In genomic region chr3:101130526-101130925, GRCm38 (mm10) we compare ENCODE assay signal across 8 mouse cellular contexts. TPM values are rescaled to one million over a fixed set of nuclear protein-coding genes. Genes with fewer than 3 reads are reported as not detected.
A peak's percentile ranks its signal among the peaks of the same experiment; 100 is the strongest.
DNase-seq lines count a peak whose midpoint lies in the region; ATAC-seq and TF ChIP-seq lines count a peak whose summit lies in the region.

No protein-coding gene starts in this region.

- no peaks in the 10 kb centered on the region for H3K9me3 ChIP-seq in heart, embryonic 16.5 days (replicated peaks; ENCODE audit: control insufficient read depth, low read length)
- H3K9me3 ChIP-seq in limb, embryonic 13.5 days: no peaks in the 10 kb centered on the region

- no peaks in the 10 kb centered on the region for H3K27me3 ChIP-seq in heart, embryonic 16.5 days (ENCODE audit: control insufficient read depth, insufficient read depth, low read length)
- no peaks in the 10 kb centered on the region for H3K27me3 ChIP-seq in limb, embryonic 13.5 days
- H3K27me3 ChIP-seq in myocyte (ENCODE audit: control insufficient read depth, insufficient read depth, insufficient read length): no peaks in the 10 kb centered on the region

- no peak overlapping the region for H3K27ac ChIP-seq in heart, embryonic 16.5 days (ENCODE audit: low read length)
- peak overlapping the region; percentile 58; the same call in 1 of the 2 replicates for H3K27ac ChIP-seq in limb, embryonic 13.5 days

- no peak overlapping the region for H3ac ChIP-seq in myocyte (ENCODE audit: control insufficient read depth, insufficient read length)

- DNase-seq in adrenal gland, adult (ENCODE audit: inconsistent age in 2 of 2, low spot score in 1 of 2): peak; percentile 22 to 46
- DNase-seq in adrenal gland, adult 8-10 months: no peak
- peak; percentile 84 for DNase-seq in embryo, embryonic 11 days
- DNase-seq in layer of hippocampus, adult 9-10 months (ENCODE audit: low spot score): no peak

- no peak for TF ChIP-seq POLR2A in myocyte (IDR thresholded peaks at IDR 0.05; ENCODE audit: insufficient read length, low read depth)

- H3K4me3 ChIP-seq in heart, embryonic 16.5 days (ENCODE audit: low read length): peak overlapping the region; percentile 32
- H3K4me3 ChIP-seq in limb, embryonic 13.5 days: peak overlapping the region; percentile 12; the same call in 1 of the 2 replicates
- no peak overlapping the region for H3K4me3 ChIP-seq in myocyte

- H3K36me3 ChIP-seq in heart, embryonic 16.5 days (ENCODE audit: control insufficient read depth, insufficient read depth): no peaks in the 10 kb centered on the region
- no peaks in the 10 kb centered on the region for H3K36me3 ChIP-seq in limb, embryonic 13.5 days
- H3K36me3 ChIP-seq in myocyte (ENCODE audit: control insufficient read depth, insufficient read depth): no peaks in the 10 kb centered on the region

- peak overlapping the region; percentile 63 for H3K9ac ChIP-seq in heart, embryonic 16.5 days (ENCODE audit: low read length)
- 0 out of 2 replicates have a peak overlapping the region, but pooled peaks have one; percentile 31 for H3K9ac ChIP-seq in limb, embryonic 13.5 days

- ATAC-seq in heart, embryonic 16.5 days (replicated peaks; ENCODE audit: extremely low read depth, insufficient read depth, low FRiP score): peak; percentile 47; the same call in 1 of the 2 replicates
- ATAC-seq in limb, embryonic 13.5 days (ENCODE audit: low FRiP score, low read depth): peak; percentile 84
- ATAC-seq in erythroblast, adult 5-6 weeks (replicated peaks; ENCODE audit: low FRiP score, poor library complexity, severe bottlenecking): no peak

- peak overlapping the region; percentile 58 for H3K4me2 ChIP-seq in heart, embryonic 16.5 days (ENCODE audit: low read depth, low read length)
- H3K4me2 ChIP-seq in limb, embryonic 13.5 days (replicated peaks): peak overlapping the region; percentile 56
- peak overlapping the region; percentile 55 for H3K4me2 ChIP-seq in myocyte (ENCODE audit: low read depth)

- H3K4me1 ChIP-seq in heart, embryonic 16.5 days (ENCODE audit: control insufficient read depth, insufficient read depth, low read length): peaks cover 6% of the 10 kb centered on the region
- H3K4me1 ChIP-seq in limb, embryonic 13.5 days: peaks cover 19% of the 10 kb centered on the region

- H3K79me2 ChIP-seq in myocyte (ENCODE audit: control insufficient read depth, insufficient read depth): no peaks in the 10 kb centered on the region

- 5% methylated on average over 11 of the region's 11 CpGs for WGBS in heart, embryonic 16.5 days
- 1% methylated on average over 11 of the region's 11 CpGs for WGBS in limb, embryonic 13.5 days

TF ChIP-seq in myocyte, 11 proteins besides CTCF, POLR2A, EP300 and RAD21:
- TF ChIP-seq MYOD1 (IDR thresholded peaks at IDR 0.05; ENCODE audit: control insufficient read depth in 1 of 3, insufficient read length in 2 of 3, low read depth in 2 of 3) (peak in 2 of 3 experiments; percentile 21 to 47), CEBPB (IDR thresholded peaks at IDR 0.05; ENCODE audit: insufficient read depth, poor library complexity, severe bottlenecking) (no peak)

RNA-seq across cellular contexts. Expression of gene Ptgfrn, which starts 20.4 kb away (rescaled TPM):
- total RNA-seq in adrenal gland, adult 8-10 months (2022): 10 to 100 TPM; 32.1 to 51.5 (median 39.7) TPM
- polyA plus RNA-seq in heart, embryonic 16.5 days (2015; fragmentation: Nextera tagmentation; extraction: Ambion mirVana): 5.2 and 5.4 TPM in 2 replicates
- 6.6 and 6.7 TPM in 2 replicates for polyA plus RNA-seq in limb, embryonic 13.5 days (2015; fragmentation: Nextera tagmentation; extraction: Ambion mirVana)
- 62.8 TPM for polyA plus RNA-seq in myocyte (2012; fragmentation: generic; extraction: Trizol)
- total RNA-seq in erythroblast, adult 5-6 weeks (2015; ENCODE audit: low replicate concordance): 6.3 TPM in 1 of 2 replicates, not detected in the other
- 0.09 TPM in 1 of 2 replicates, not detected in the other for total RNA-seq in erythroblast, adult 5-6 weeks (2017; ENCODE audit: low replicate concordance)

Comparison
In these comparisons a context has a peak if more than half of its experiments do, and no peak if none do; other contexts are left out.
1. DNase-seq: peak in adrenal gland, adult (2 of 2) and embryo, embryonic 11 days (single experiment); none in adrenal gland, adult 8-10 months (single experiment) and layer of hippocampus, adult 9-10 months (single experiment).
2. Peak in every context shown above with its lines, with median percentiles within 50 percentile points of each other: H3K4me2 ChIP-seq.